Mouse (Mus musculus) fat pad, adult 2 months (tissue): ENCODE measurements around the gene Cdkn2b.

Source experiments
- DNase-seq: peaks from one replicate; pipeline ENCODE4 v3.0.0-alpha.2; 2011; ENCODE audit warnings: low read depth, low spot score; ENCODE audit errors: extremely low read depth

Gene Cdkn2b

DNA sequence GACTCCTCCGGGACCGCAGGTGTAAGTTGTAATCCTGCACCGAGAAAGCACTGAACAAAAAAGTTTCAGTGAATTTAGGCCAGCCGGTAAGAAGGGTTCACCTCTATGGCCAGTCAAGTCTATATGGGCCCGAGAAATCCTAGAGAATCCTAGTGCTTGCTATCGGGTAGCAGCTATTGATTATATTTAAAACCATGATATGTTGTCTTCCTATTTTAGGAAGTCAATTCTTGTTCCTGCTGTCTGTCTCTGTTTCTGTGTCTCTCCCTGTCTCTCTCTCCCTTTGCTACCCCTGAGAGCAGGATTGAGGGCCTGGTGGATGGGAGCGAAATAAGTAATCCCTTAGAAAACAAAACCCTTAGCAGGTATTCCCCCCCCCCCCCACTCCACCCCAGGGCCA lies 17.3 kb downstream of the Cdkn2b start:
- no peak for DNase-seq

DNA sequence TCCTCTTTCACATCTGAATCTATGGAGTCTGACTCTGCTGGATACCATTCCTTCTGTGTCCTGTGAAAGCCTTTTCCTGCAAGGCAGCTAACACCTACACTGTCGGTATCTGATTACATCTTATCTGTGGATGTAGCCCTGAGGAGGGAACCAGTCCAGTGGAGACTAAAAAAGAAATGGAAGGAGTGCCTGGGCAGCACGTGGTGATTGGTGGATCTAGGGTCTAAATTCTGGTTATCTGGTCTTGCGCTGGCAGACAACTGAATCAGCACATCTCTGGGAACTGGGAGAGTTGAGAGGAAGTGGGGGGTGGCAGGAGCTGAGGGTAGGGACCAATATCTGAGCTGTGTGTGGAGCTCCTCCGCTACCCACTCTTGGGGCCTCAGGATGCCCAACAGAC lies 21.8 kb downstream of the Cdkn2b start:
- no peak for DNase-seq

DNA sequence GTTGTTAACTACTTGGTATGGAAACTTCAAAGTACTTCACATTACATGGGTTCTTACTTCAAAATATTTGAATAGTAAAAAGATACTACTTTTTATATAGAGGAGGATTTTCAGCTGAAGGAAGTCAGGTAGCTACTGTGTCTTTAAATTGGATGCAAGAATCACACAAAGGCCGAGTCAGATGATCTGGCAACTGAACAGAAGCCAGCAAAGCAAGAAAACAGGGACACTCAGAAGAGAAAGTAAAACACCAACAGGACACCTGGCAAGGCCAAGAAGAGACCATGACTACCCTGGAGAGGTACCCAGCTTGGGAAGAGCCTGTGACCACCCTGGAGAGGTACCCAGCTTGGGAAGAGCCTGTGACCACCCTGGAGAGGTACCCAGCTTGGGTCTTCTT lies 24.3 kb downstream of the Cdkn2b start:
- no peak for DNase-seq

DNA sequence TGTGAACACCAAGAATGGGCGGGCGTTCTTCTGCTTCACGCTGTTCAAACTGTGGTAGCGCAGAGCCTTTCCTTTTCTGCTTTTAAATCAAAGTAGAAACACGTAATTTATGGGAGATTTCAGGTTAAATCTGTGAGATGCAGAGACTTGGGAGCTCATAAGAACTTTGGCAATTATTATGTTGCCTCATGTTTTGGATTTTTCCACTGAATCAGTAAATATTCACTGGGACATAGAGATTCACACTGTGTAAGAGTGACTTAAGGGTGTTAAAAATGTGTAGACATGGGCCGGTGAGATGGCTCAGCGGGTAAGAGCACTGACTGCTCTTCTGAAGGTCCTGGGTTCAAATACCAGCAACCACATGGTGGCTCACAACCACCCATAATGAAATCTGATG lies 25.2 kb downstream of the Cdkn2b start:
- no peak for DNase-seq

DNA sequence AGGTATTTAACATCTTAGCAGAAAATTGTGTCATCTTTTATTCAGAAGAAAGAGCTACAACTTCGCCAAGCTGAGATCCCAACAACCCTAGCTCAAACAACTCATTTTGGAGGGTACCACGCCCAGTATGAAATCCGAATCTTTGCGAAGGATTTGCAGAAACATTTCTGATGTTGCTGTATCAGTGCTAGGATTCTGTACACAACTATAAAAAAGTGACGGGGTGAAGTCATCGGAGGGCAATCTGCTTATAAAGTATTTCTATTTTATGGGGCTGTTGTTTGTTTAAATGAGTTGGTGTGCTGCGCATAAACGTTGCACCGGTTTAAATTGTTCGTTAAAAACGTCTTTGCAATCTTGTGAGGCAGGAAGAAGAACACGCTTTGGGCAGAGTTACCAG lies 28.2 kb downstream of the Cdkn2b start:
- DNase-seq: no peak

DNA sequence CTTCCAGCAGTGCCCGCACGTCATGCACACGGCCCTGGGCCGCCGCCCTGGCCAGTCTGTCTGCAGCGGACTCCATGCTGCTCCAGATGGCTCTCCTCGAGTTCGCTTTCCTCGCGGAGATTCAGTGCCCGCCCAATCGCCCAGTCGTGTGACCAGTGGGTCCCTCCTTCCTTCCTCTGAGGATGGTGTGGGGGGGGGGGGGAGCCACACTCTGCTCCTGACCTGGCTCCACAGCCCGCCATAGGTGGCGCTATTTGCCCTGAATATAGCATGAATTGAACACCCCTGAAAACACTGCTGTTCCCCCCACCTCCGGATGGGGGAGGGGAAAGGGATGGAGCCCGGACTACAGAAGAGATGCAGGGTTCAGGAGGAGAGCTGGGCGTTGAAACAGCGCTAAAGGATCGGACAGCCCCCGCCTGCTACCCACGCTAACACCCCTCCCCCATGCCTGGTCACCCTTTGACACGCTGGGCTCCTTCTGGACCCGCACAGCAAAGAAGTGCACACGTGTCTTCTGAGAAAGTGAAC lies 28.7 kb downstream of the Cdkn2b start:
- no peak for DNase-seq

DNA sequence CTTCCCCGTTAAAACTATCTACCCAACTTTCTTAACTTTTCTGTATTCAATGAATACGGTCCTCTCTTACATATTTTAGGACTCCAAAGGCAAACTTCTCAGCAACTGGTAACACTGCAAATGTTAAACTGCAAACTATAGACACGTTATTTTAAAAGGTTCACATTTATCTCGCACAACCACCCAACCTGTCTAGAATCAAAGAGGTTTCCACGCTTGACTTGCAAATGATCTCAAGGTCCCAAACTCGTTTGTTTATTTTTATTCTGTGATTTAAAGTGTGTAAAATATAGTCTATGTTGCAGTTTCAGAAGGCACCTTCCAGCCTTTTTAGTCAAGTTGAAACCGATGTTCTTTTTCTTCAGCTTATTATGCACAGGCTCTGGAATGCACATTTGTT lies 29.6 kb downstream of the Cdkn2b start:
- DNase-seq: no peak

DNA sequence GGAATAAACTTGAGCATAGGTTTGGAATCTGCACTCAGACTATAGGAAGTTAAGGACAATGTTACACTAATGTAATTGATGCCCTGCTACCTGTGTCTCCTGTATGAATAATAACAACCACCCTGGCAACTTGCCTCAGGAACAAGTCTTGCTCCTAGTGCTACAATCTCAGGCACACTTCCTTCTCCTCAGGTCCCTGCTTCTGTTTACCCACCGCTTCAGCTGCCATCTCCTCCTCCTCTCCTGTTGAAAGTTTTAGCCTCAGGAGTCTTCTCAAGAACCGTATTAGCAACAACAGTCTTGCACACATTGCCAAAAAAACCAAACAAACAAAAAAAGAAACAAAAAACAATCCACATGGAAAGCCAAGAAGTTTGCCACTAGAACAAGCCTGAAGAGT lies 31.2 kb downstream of the Cdkn2b start:
- no peak for DNase-seq

DNA sequence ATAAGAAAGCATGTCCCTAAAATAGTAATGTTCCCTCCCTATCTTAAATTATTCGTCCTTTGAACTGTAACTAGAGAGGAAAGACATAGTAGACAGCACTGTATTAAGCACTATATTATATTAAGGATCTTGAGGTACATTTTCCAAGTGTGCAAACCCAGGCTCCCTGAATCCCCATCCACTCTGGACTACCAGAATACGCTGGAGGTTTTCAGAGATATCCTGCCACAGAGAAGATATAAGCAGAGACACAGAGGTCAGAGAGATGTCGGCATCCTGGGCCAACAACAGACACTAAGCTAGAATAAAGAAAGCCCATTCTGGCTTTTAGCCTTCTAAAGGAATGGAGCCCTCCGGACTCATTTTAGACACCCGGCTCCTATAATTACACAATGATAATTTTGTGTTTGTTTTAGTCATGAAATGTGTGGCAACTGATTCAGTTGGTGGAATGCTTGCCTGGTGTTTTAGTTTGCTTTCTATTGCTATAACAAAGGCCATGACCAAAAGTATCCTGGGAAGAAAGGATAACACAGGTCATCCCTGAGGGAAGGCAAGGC lies 33.4 kb downstream of the Cdkn2b start:
- DNase-seq: no peak

DNA sequence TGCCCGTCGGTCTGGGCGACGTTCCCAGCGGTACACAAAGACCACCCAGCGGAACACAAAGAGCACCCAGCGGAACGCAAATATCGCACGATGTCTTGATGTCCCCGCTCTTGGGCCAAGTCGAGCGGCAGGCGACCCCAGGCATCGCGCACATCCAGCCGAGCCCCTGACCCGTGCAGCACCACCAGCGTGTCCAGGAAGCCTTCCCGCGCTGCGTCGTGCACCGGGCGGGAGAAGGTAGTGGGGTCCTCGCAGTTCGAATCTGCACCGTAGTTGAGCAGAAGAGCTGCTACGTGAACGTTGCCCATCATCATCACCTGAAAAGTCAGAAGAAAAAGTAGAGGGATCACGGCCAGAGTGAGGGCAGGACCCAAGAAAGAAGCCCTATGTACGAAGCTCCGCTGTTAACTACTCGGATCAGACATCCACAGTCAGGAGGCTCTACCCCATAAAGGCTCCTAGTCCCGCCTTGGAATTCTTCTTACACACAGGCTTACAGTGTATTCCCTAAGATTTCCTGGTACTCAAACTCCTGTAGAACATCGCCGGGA lies 34.1 kb downstream of the Cdkn2b start:
- DNase-seq: no peak

DNA sequence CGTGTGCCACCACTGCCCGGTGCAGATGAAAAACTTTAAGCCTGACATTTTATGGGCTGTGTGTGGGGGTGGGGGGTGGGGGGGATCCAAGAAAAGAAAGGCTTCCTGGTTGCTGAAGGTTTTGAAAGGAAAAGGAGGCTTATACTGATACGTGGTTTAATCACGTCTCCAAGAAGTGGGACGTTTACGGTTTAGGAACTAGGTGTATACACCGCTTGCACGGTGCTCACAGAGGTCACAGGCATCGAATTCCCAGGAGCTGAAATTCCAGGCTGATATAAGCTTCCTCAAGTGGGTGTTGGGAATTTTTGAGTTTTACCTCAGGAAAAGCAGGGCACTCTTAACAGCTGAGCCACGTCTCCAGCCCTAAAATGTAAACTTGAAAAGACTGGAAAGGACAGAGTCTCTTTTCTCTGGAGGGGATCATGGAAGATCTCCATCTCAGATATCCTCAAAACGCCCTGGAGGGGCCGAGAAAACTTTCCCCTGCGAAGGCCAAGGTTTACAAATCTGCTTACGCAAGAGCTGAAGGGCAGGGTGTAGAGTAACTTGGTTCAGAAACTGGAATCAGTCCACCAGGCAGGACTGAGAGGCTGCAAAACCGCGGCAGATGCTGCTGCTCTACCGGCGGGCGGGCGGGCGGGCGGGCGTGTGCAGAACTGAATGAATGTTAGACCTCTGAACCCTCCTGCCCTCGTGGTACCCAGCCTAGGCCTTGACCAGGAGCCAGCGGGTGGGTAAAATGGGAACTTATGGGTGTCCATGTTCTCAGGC lies 34.8 kb downstream of the Cdkn2b start:
- no peak for DNase-seq

DNA sequence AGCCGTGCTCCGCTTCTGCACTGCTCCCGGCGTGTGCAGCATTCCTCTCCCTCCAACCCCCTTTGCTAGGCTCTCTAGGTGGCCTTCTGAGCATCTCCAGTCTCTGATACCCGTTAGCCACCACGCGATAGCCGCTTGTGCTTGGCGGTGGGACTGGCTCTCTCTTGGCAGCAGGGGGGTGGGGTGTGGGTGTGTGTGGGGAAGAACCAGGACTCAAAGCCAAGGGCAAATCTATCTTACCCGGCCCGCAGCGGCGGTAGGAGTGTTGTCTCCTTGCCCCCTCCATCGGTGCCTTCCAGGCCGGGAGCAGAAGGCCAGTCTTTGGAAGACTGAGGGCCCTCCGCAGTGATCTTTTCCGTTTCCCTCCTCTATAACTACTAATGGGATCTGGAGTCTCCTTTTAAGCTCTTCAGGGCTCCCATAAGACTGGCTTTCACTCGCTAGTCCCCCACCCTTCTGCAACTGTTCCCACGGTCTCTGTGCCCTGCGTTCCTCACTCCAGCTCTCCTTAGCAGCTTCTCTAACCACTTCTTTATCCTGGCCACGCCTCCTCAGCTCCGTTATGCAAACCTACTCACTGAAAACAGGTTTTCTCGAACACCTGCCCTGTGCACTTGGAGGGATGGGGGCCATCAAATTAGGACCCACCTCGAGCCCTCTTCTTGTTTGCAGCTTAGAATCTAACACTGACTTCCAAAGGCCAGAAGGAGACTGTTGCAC lies 35.9 kb downstream of the Cdkn2b start:
- DNase-seq: no peak

DNA sequence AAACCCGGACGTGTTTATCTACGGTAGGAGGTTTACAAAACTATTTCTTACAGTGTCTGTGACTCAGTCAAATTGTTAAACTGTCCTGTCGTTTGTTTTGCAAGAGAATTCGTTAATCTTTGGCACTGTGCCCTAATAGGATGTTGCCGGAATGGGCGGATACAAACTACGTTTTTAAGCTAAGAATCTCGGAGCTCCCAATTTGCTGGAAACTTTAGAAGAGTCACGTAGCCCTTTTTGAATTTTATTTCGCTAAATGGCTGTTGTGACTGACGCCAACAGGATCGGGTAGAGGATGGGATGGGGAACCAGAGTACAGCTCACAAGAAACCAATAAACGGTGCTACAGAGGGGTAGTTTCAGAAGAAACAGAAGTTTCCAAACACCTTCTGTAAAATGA lies 36.8 kb downstream of the Cdkn2b start:
- no peak for DNase-seq

DNA sequence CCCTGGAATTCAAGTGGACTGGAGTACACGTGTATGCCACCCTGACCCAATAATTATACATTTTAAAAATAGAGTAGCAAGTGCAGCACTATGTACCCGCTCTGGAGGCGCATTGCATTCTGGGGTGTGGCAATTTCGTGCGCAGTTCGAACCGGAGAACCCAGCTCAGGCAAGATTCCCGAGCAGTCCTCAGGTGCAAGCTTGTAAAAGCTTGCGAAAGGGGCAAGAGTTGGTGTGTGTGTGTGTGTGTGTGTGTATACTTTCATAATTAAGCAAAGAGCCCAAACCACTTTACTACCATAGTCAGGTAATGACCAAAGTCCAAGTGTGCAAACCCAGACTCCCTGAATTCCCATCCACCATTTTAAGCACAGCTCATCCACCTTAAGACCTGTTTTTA lies 37.3 kb downstream of the Cdkn2b start:
- DNase-seq: no peak

DNA sequence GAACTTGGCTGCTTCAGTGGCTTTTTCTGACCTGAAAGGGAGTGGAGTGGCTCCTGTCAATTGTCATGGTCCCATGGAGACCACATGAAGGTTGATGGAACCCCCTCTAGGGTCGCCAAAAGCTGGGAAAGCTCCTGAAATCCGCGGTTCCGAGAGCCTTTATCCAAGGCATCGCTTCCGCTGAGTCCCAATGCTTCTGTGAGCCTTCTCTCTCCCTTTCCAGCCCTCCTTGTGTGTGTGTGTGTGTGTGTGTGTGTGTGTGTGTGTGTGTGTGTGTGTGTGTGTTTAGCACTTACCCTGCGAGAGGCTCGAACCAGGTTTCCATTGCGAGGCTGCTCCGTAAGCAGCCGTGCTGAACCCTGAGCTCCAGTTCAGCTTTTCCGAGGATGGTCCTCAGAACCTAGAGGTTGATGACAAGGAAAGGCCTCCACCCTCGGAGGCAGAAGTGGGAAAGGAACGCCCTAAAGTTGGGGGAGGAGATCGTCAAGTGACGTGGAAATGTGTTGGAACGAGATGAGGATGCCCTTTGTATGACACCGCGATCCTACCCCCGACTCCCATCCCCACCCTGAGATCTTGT lies 37.8 kb downstream of the Cdkn2b start:
- DNase-seq: no peak

DNA sequence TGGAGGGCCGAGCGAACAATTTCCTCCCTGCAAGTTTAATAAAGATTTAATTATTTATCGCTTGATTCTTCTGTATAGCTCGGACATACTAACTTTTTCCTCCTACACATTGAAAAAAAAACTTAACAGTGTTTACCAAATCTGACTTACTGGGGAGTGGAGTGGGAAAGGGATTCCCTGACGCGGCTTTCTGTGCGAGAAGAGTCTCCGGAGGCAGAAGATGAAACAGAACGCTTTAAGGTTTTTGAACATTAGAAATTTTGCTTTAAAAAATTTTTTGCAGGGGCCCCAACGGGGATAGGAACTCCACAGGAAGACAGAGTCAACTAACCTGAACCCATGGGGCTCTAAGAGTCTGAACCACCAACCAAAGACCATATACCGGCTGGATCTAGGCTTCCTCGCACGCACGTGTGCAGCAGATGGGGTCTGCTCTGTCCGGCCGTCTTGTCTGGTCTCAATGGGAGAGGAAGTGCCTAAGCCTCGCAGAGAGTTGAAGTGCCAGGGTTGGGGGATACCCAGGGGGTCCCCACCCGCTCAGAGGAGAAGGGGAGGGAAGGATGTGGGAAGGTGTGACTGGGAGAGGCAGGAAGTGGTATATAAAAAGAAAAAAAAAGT lies 38.6 kb downstream of the Cdkn2b start:
- no peak for DNase-seq

DNA sequence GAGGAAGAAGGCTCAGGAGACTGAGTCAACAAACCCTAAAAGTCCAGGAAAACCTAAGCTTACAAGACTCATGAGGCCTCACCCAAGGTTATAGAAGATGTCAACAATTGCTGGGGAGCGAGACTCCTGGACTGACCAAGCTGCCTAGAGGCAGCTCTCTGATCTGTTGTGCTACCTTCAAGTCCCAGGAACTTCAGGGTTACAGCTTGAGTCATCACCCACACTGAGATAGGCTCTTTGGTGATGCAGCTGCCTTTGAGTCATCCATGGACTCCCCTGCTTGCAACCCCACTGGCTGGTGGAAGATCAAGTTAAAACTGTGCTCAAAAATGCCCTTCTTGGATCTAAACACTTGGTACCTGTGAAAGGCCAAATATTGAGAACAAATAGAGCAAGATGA lies 53.1 kb downstream of the Cdkn2b start:
- DNase-seq: no peak
